Mouse (Mus musculus): ENCODE results near the gene Rasd1. TPM values are rescaled to one million over a fixed set of nuclear protein-coding genes. Genes with fewer than 3 reads are reported as not detected.
A peak's percentile ranks its signal among the peaks of the same experiment; 100 is the strongest.

Rasd1 gene
- polyA plus RNA-seq (2014; fragmentation: Nextera tagmentation; extraction: Ambion mirVana) = 1.6 and 2.0 TPM in 2 replicates

GRCm38 (mm10) chr11:59964818-59965217, at the start of gene Rasd1:
Gene Rasd1 (minus strand): TSS chr11:59964944.
- Histone ChIP-seq H3K36me3 (ENCODE audit: control insufficient read depth, insufficient read depth, low read length) (peaks cover 8% of the 10 kb centered on the region; the same call in 1 of the 2 replicates), H3K4me1 (replicated peaks; ENCODE audit: control insufficient read depth, insufficient read depth, low read length) (peaks cover 29% of the 10 kb centered on the region), H3K4me3 (ENCODE audit: low read depth, low read length) (peak within 1 kb of the TSS; percentile 58), H3K27ac (ENCODE audit: low read depth, low read length) (peak within 1 kb of the TSS; percentile 19; the same call in 1 of the 2 replicates), H3K27me3 (replicated peaks; ENCODE audit: control insufficient read depth, insufficient read depth, low read length) (peaks cover 17% of the 10 kb centered on the region), H3K9ac (ENCODE audit: low read depth, low read length) (peak within 1 kb of the TSS; percentile 38), H3K4me2 (peak within 1 kb of the TSS; percentile 95), H3K9me3 (ENCODE audit: control insufficient read depth, low read length) (no peaks in the 10 kb centered on the region)
- under 1% methylated on average over 28 of the region's 28 CpGs for whole genome bisulfite sequencing
- peak; percentile 91 for ATAC-seq (replicated peaks; ENCODE audit: low FRiP score)
- peak; percentile 75 for DNase-seq (ENCODE audit: low spot score)

GRCm38 (mm10) chr11:60011516-60011915, 46.8 kb upstream of the Rasd1 start:
- H3K4me2 ChIP-seq = no peak overlapping the region
- no peak overlapping the region for H3K4me3 ChIP-seq (ENCODE audit: low read depth, low read length)
- no peak overlapping the region for H3K27ac ChIP-seq (ENCODE audit: low read depth, low read length)
- no peak for ATAC-seq (replicated peaks; ENCODE audit: low FRiP score)
- H3K9ac ChIP-seq (ENCODE audit: low read depth, low read length) = no peak overlapping the region
- WGBS = 80% methylated on average over 3 of the region's 3 CpGs
- no peak for DNase-seq (ENCODE audit: low spot score)
- no peaks in the 10 kb centered on the region for H3K27me3 ChIP-seq (replicated peaks; ENCODE audit: control insufficient read depth, insufficient read depth, low read length)
- no peaks in the 10 kb centered on the region for H3K9me3 ChIP-seq (ENCODE audit: control insufficient read depth, low read length)
- no peaks in the 10 kb centered on the region for H3K4me1 ChIP-seq (replicated peaks; ENCODE audit: control insufficient read depth, insufficient read depth, low read length)
- H3K36me3 ChIP-seq (ENCODE audit: control insufficient read depth, insufficient read depth, low read length) = no peaks in the 10 kb centered on the region

- H3K4me2 ChIP-seq = no peak overlapping the region
- no peak overlapping the region for H3K4me3 ChIP-seq (ENCODE audit: low read depth, low read length)
- DNase-seq (ENCODE audit: low spot score) (no peak), ATAC-seq (replicated peaks; ENCODE audit: low FRiP score) (no peak)
- no peaks in the 10 kb centered on the region for H3K36me3 ChIP-seq (ENCODE audit: control insufficient read depth, insufficient read depth, low read length)
- no peak overlapping the region for H3K9ac ChIP-seq (ENCODE audit: low read depth, low read length)
- H3K27ac ChIP-seq (ENCODE audit: low read depth, low read length) = no peak overlapping the region
- no peaks in the 10 kb centered on the region for H3K4me1 ChIP-seq (replicated peaks; ENCODE audit: control insufficient read depth, insufficient read depth, low read length)
- H3K9me3 ChIP-seq (ENCODE audit: control insufficient read depth, low read length) = no peaks in the 10 kb centered on the region
- no peaks in the 10 kb centered on the region for H3K27me3 ChIP-seq (replicated peaks; ENCODE audit: control insufficient read depth, insufficient read depth, low read length)
- WGBS = 72% methylated on average over 3 of the region's 3 CpGs
Observed at GRCm38 (mm10) chr11:60009451-60009850, 44.7 kb upstream of the Rasd1 start.

GRCm38 (mm10) chr11:60005866-60006265, 41.1 kb upstream of the Rasd1 start:
- Histone ChIP-seq H3K9me3 (ENCODE audit: control insufficient read depth, low read length) (no peaks in the 10 kb centered on the region), H3K4me1 (replicated peaks; ENCODE audit: control insufficient read depth, insufficient read depth, low read length) (no peaks in the 10 kb centered on the region), H3K36me3 (ENCODE audit: control insufficient read depth, insufficient read depth, low read length) (no peaks in the 10 kb centered on the region), H3K27ac (ENCODE audit: low read depth, low read length) (no peak overlapping the region), H3K4me3 (ENCODE audit: low read depth, low read length) (no peak overlapping the region), H3K4me2 (no peak overlapping the region), H3K9ac (ENCODE audit: low read depth, low read length) (no peak overlapping the region), H3K27me3 (replicated peaks; ENCODE audit: control insufficient read depth, insufficient read depth, low read length) (no peaks in the 10 kb centered on the region)
- DNase-seq (ENCODE audit: low spot score) (no peak), ATAC-seq (replicated peaks; ENCODE audit: low FRiP score) (no peak)
- WGBS = 67% methylated on average over 3 of the region's 3 CpGs

GRCm38 (mm10) chr11:60004716-60005115, 40.0 kb upstream of the Rasd1 start:
- H3K27ac ChIP-seq (ENCODE audit: low read depth, low read length) = no peak overlapping the region
- H3K36me3 ChIP-seq (ENCODE audit: control insufficient read depth, insufficient read depth, low read length) = no peaks in the 10 kb centered on the region
- H3K27me3 ChIP-seq (replicated peaks; ENCODE audit: control insufficient read depth, insufficient read depth, low read length) = no peaks in the 10 kb centered on the region
- no peak overlapping the region for H3K4me2 ChIP-seq
- no peaks in the 10 kb centered on the region for H3K4me1 ChIP-seq (replicated peaks; ENCODE audit: control insufficient read depth, insufficient read depth, low read length)
- no peak overlapping the region for H3K4me3 ChIP-seq (ENCODE audit: low read depth, low read length)
- H3K9ac ChIP-seq (ENCODE audit: low read depth, low read length) = no peak overlapping the region
- no peak for ATAC-seq (replicated peaks; ENCODE audit: low FRiP score)
- H3K9me3 ChIP-seq (ENCODE audit: control insufficient read depth, low read length) = no peaks in the 10 kb centered on the region
- WGBS = 77% methylated on average over 6 of the region's 6 CpGs
- DNase-seq (ENCODE audit: low spot score) = no peak

- no peak overlapping the region for H3K9ac ChIP-seq (ENCODE audit: low read depth, low read length)
- H3K4me2 ChIP-seq = no peak overlapping the region
- 79% methylated on average over 8 of the region's 8 CpGs for WGBS
- H3K4me3 ChIP-seq (ENCODE audit: low read depth, low read length) = no peak overlapping the region
- no peaks in the 10 kb centered on the region for H3K27me3 ChIP-seq (replicated peaks; ENCODE audit: control insufficient read depth, insufficient read depth, low read length)
- ATAC-seq (replicated peaks; ENCODE audit: low FRiP score) (no peak), DNase-seq (ENCODE audit: low spot score) (no peak)
- no peaks in the 10 kb centered on the region for H3K9me3 ChIP-seq (ENCODE audit: control insufficient read depth, low read length)
- H3K36me3 ChIP-seq (ENCODE audit: control insufficient read depth, insufficient read depth, low read length) = no peaks in the 10 kb centered on the region
- no peak overlapping the region for H3K27ac ChIP-seq (ENCODE audit: low read depth, low read length)
- H3K4me1 ChIP-seq (replicated peaks; ENCODE audit: control insufficient read depth, insufficient read depth, low read length) = no peaks in the 10 kb centered on the region
Observed at GRCm38 (mm10) chr11:60003811-60004210, 39.1 kb upstream of the Rasd1 start.

- no peak overlapping the region for H3K27ac ChIP-seq (ENCODE audit: low read depth, low read length)
- no peak overlapping the region for H3K4me3 ChIP-seq (ENCODE audit: low read depth, low read length)
- ATAC-seq (replicated peaks; ENCODE audit: low FRiP score) (no peak), DNase-seq (ENCODE audit: low spot score) (no peak)
- H3K9ac ChIP-seq (ENCODE audit: low read depth, low read length) = no peak overlapping the region
- H3K4me1 ChIP-seq (replicated peaks; ENCODE audit: control insufficient read depth, insufficient read depth, low read length) = no peaks in the 10 kb centered on the region
- no peak overlapping the region for H3K4me2 ChIP-seq
- H3K36me3 ChIP-seq (ENCODE audit: control insufficient read depth, insufficient read depth, low read length) = no peaks in the 10 kb centered on the region
- WGBS = 78% methylated on average over 5 of the region's 5 CpGs
- H3K9me3 ChIP-seq (ENCODE audit: control insufficient read depth, low read length) = no peaks in the 10 kb centered on the region
- no peaks in the 10 kb centered on the region for H3K27me3 ChIP-seq (replicated peaks; ENCODE audit: control insufficient read depth, insufficient read depth, low read length)
Observed at GRCm38 (mm10) chr11:60001231-60001980, 36.7 kb upstream of the Rasd1 start.

- Histone ChIP-seq H3K4me3 (ENCODE audit: low read depth, low read length) (no peak overlapping the region), H3K4me1 (replicated peaks; ENCODE audit: control insufficient read depth, insufficient read depth, low read length) (0 out of 2 replicates have a peak, but pooled peaks cover 2% of the 10 kb centered on the region), H3K27me3 (replicated peaks; ENCODE audit: control insufficient read depth, insufficient read depth, low read length) (no peaks in the 10 kb centered on the region), H3K9me3 (ENCODE audit: control insufficient read depth, low read length) (no peaks in the 10 kb centered on the region), H3K9ac (ENCODE audit: low read depth, low read length) (no peak overlapping the region), H3K27ac (ENCODE audit: low read depth, low read length) (no peak overlapping the region), H3K4me2 (no peak overlapping the region), H3K36me3 (ENCODE audit: control insufficient read depth, insufficient read depth, low read length) (no peaks in the 10 kb centered on the region)
- WGBS = 52% methylated on average over 9 of the region's 9 CpGs
- ATAC-seq (replicated peaks; ENCODE audit: low FRiP score) (no peak), DNase-seq (ENCODE audit: low spot score) (no peak)
Observed at GRCm38 (mm10) chr11:59994318-59994717, 29.6 kb upstream of the Rasd1 start.

GRCm38 (mm10) chr11:59991365-59991764, 26.6 kb upstream of the Rasd1 start:
- 36% methylated on average over 8 of the region's 8 CpGs for WGBS
- H3K36me3 ChIP-seq (ENCODE audit: control insufficient read depth, insufficient read depth, low read length) = no peaks in the 10 kb centered on the region
- ATAC-seq (replicated peaks; ENCODE audit: low FRiP score) (no peak), DNase-seq (ENCODE audit: low spot score) (no peak)
- no peak overlapping the region for H3K9ac ChIP-seq (ENCODE audit: low read depth, low read length)
- H3K4me2 ChIP-seq = no peak overlapping the region
- H3K4me3 ChIP-seq (ENCODE audit: low read depth, low read length) = no peak overlapping the region
- H3K27ac ChIP-seq (ENCODE audit: low read depth, low read length) = no peak overlapping the region
- 0 out of 2 replicates have a peak, but pooled peaks cover 2% of the 10 kb centered on the region for H3K4me1 ChIP-seq (replicated peaks; ENCODE audit: control insufficient read depth, insufficient read depth, low read length)
- H3K9me3 ChIP-seq (ENCODE audit: control insufficient read depth, low read length) = no peaks in the 10 kb centered on the region
- no peaks in the 10 kb centered on the region for H3K27me3 ChIP-seq (replicated peaks; ENCODE audit: control insufficient read depth, insufficient read depth, low read length)
